Mouse (Mus musculus) heart, postnatal 0 days (tissue): Measurements from ENCODE around the gene Efhd1.

ENCODE experiments used
- CTCF ChIP-seq: IDR thresholded peaks from 2 replicates; pipeline ENCODE4 v1.5.1; 2016; ENCODE audit warnings: antibody characterized with exemption, control low read depth, low read depth
- EP300 ChIP-seq: IDR thresholded peaks from 2 replicates; pipeline ENCODE4 v1.6.1; 2016; ENCODE audit warnings: antibody characterized with exemption, low read depth

DNA sequence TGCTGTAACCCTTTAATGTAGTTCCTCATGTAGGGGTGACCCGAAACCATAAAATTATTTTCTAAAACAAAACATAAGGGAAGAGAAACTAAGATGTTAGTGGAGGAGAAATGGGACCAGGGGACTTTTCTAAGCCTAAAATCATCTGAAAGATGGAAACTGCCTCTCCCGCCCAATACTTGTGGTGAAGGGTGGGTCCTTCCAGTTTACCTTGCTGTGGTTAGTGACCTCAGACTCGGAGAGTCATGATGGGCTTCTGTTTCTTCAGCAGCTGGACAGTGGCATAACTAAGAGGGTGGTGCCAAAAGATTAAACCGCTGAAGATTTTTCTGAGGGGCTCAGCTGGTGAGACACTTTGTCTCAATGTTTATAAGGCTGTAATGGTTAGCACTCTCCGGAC, 16.1 kb downstream of the Efhd1 start:
- TF ChIP-seq CTCF, result no peak
- TF ChIP-seq EP300, result no peak
